Mouse (Mus musculus): Measurements from ENCODE around the gene Adm2.

GRCm38 (mm10) chr15:89295580-89296165 is 26.8 kb upstream of the Adm2 start:
- TF ChIP-seq CTCF (IDR thresholded peaks at IDR 0.05; ENCODE audit: low read depth, low read length) (no peak), POLR2AphosphoS5 (IDR thresholded peaks at IDR 0.05; ENCODE audit: insufficient replicate concordance, low read depth, low read length) (no peak), GATA1 (IDR thresholded peaks at IDR 0.05; ENCODE audit: borderline replicate concordance, low read length) (no peak), TAL1 (conservative IDR thresholded peaks at IDR 0.05; ENCODE audit: low read depth, low read length) (no peak)
